Mouse (Mus musculus) bone marrow macrophage, adult 2 months (primary cell): ENCODE results near the gene Ms4a10.

Experiments
- CTCF ChIP-seq: IDR thresholded peaks from 2 replicates; pipeline ENCODE4 v1.5.1; 2012; ENCODE audit warnings: low read depth, mild to moderate bottlenecking, low read length, moderate library complexity
- POLR2A ChIP-seq: IDR thresholded peaks from 2 replicates; pipeline ENCODE4 v1.6.1; 2012; ENCODE audit warnings: mild to moderate bottlenecking, low read depth, low read length, borderline replicate concordance

- TF ChIP-seq POLR2A: no peak
- no peak for TF ChIP-seq CTCF
These were observed 41.0 kb upstream of the Ms4a10 start for GRCm38 (mm10) chr19:11015468-11015867.
